In the genomic region with DNA sequence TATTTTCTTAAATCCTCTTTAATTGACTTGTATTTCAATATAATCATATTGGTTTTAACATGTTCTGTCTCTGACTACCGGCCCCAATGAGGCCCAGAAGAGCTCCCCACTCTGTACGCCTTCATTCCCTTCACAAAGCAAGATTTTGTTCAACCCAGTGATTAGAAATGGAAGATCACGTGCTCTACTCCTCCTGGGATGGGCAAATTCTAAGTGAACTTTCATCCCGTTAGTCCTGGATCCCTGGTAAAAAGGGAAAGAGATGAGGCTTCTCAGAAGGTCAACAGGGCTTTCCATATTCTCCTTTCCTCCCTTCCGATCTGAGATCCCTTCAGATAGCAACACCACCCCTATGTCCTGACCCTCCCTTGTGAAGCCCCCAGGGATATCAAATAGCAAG, we compare ENCODE assay signal across 9 mouse cellular contexts. TPM values are rescaled to one million over a fixed set of nuclear protein-coding genes. Genes with fewer than 3 reads are reported as not detected.
DNase-seq lines count a peak whose midpoint lies in the region; ATAC-seq and TF ChIP-seq lines count a peak whose summit lies in the region.
"Had no signal": no experiment of that assay in that cellular context is flagged by ENCODE, and none has a peak within 500 bp of the region (broad histone marks: within the 10 kb centered on the region; RNA-seq: fewer than 3 reads in every experiment).

No protein-coding gene starts in this region.

- no peak for ATAC-seq in hindbrain, embryonic 11.5 days (ENCODE audit: low FRiP score)
- no peak for ATAC-seq in midbrain, embryonic 11.5 days (ENCODE audit: low FRiP score)

- H3K4me2 ChIP-seq in hindbrain, embryonic 11.5 days (replicated peaks; ENCODE audit: low read depth, low read length), result no peak overlapping the region
- H3K4me2 ChIP-seq in midbrain, embryonic 11.5 days, result no peak overlapping the region
- H3K4me2 ChIP-seq: midbrain, embryonic 12.5 days had no signal

- H3K27me3 ChIP-seq in hindbrain, embryonic 11.5 days (ENCODE audit: control insufficient read depth, insufficient read depth, low read length), result no peaks in the 10 kb centered on the region
- no peaks in the 10 kb centered on the region for H3K27me3 ChIP-seq in midbrain, embryonic 11.5 days (ENCODE audit: control insufficient read depth, insufficient read depth, low read length)

- H3K36me3 ChIP-seq in hindbrain, embryonic 11.5 days (ENCODE audit: control insufficient read depth, insufficient read depth, low read length), result no peaks in the 10 kb centered on the region
- no peaks in the 10 kb centered on the region for H3K36me3 ChIP-seq in midbrain, embryonic 11.5 days (ENCODE audit: control insufficient read depth, insufficient read depth, low read length)
- H3K36me3 ChIP-seq: midbrain, embryonic 12.5 days had no signal

- TF ChIP-seq CTCF in bone marrow macrophage, adult 2 months (IDR thresholded peaks at IDR 0.05; ENCODE audit: low read depth, low read length), result no peak

- peak overlapping the region; percentile 56 for H3K4me3 ChIP-seq in bone marrow macrophage, adult 2 months (ENCODE audit: insufficient read depth, low read length)
- no peak overlapping the region for H3K4me3 ChIP-seq in hindbrain, embryonic 11.5 days (ENCODE audit: low read depth, low read length)
- no peak overlapping the region for H3K4me3 ChIP-seq in midbrain, embryonic 11.5 days (ENCODE audit: low read depth, low read length)
- H3K4me3 ChIP-seq: midbrain, embryonic 12.5 days had no signal

- no peak overlapping the region for H3K27ac ChIP-seq in bone marrow macrophage, adult 2 months (ENCODE audit: insufficient read depth, low read depth, low read length)
- H3K27ac ChIP-seq in hindbrain, embryonic 11.5 days (ENCODE audit: low read depth, low read length), result 0 out of 2 replicates have a peak overlapping the region, but pooled peaks have one; percentile 20
- H3K27ac ChIP-seq in midbrain, embryonic 11.5 days (ENCODE audit: low read depth, low read length), result peak overlapping the region; percentile 6; the same call in 1 of the 2 replicates
- H3K27ac ChIP-seq: midbrain, embryonic 12.5 days had no signal

- H3K4me1 ChIP-seq in bone marrow macrophage, adult 2 months (ENCODE audit: control insufficient read depth, insufficient read depth, low read length), result peaks cover 19% of the 10 kb centered on the region
- 0 out of 2 replicates have a peak, but pooled peaks cover 3% of the 10 kb centered on the region for H3K4me1 ChIP-seq in hindbrain, embryonic 11.5 days (replicated peaks; ENCODE audit: control insufficient read depth, insufficient read depth, low read length)
- peaks cover 19% of the 10 kb centered on the region for H3K4me1 ChIP-seq in midbrain, embryonic 11.5 days (ENCODE audit: control insufficient read depth, insufficient read depth, low read length)

- H3K9ac ChIP-seq in hindbrain, embryonic 11.5 days (ENCODE audit: low read depth, low read length), result 0 out of 2 replicates have a peak overlapping the region, but pooled peaks have one; percentile 2
- H3K9ac ChIP-seq in midbrain, embryonic 11.5 days (ENCODE audit: low read length), result no peak overlapping the region
- H3K9ac ChIP-seq: midbrain, embryonic 12.5 days had no signal

- no peaks in the 10 kb centered on the region for H3K9me3 ChIP-seq in hindbrain, embryonic 11.5 days (ENCODE audit: control insufficient read depth, low read length)
- H3K9me3 ChIP-seq in midbrain, embryonic 11.5 days (ENCODE audit: control insufficient read depth, low read length), result no peaks in the 10 kb centered on the region
- H3K9me3 ChIP-seq: midbrain, embryonic 12.5 days had no signal

- peak; percentile 28 for DNase-seq in kidney, adult 18-20 months
- DNase-seq in kidney, postnatal 10 days, result no peak
- DNase-seq in hindbrain, embryonic 11.5 days (ENCODE audit: low spot score), result no peak
- DNase-seq in midbrain, embryonic 11.5 days (ENCODE audit: low spot score, missing footprints), result no peak
- DNase-seq in spleen, postnatal 4 days (ENCODE audit: low spot score in 2 of 2), result no peak
- no peak for DNase-seq in cerebellum, adult 9-10 months
- no peak for DNase-seq in cerebellum, adult 11-12 months

- no peak for TF ChIP-seq POLR2A in bone marrow macrophage, adult 2 months (IDR thresholded peaks at IDR 0.05; ENCODE audit: borderline replicate concordance, low read depth, low read length)

- WGBS in hindbrain, embryonic 11.5 days, result 15% methylated on average over 5 of the region's 5 CpGs
- WGBS in midbrain, embryonic 11.5 days, result 14% methylated on average over 5 of the region's 5 CpGs

RNA-seq across cellular contexts. Expression of gene Ezh1, which starts 4.3 kb away (rescaled TPM):
- 48.6 and 52.5 TPM in 2 replicates for polyA plus RNA-seq in bone marrow macrophage, adult 2 months (2012; ENCODE audit: insufficient read depth, insufficient read length, missing spikeins)
- polyA plus RNA-seq in hindbrain, embryonic 11.5 days (2014; fragmentation: Nextera tagmentation; extraction: Ambion mirVana), result 11.1 and 11.5 TPM in 2 replicates
- 10.4 and 10.6 TPM in 2 replicates for polyA plus RNA-seq in midbrain, embryonic 11.5 days (2014; fragmentation: Nextera tagmentation; extraction: Ambion mirVana)

RNA-seq across cellular contexts. Expression of gene Ramp2, which starts 15.3 kb away (rescaled TPM):
- not detected in 2 replicates for polyA plus RNA-seq in bone marrow macrophage, adult 2 months (2012; ENCODE audit: insufficient read depth, insufficient read length, missing spikeins)
- 63.0 and 71.9 TPM in 2 replicates for polyA plus RNA-seq in hindbrain, embryonic 11.5 days (2014; fragmentation: Nextera tagmentation; extraction: Ambion mirVana)
- 65.6 and 73.4 TPM in 2 replicates for polyA plus RNA-seq in midbrain, embryonic 11.5 days (2014; fragmentation: Nextera tagmentation; extraction: Ambion mirVana)

RNA-seq across cellular contexts. Expression of gene Vps25, which starts 23.0 kb away (rescaled TPM):
- 111 and 114 TPM in 2 replicates for polyA plus RNA-seq in bone marrow macrophage, adult 2 months (2012; ENCODE audit: insufficient read depth, insufficient read length, missing spikeins)
- 117 and 119 TPM in 2 replicates for polyA plus RNA-seq in hindbrain, embryonic 11.5 days (2014; fragmentation: Nextera tagmentation; extraction: Ambion mirVana)
- 122 and 130 TPM in 2 replicates for polyA plus RNA-seq in midbrain, embryonic 11.5 days (2014; fragmentation: Nextera tagmentation; extraction: Ambion mirVana)

RNA-seq across cellular contexts. Expression of gene Wnk4, which starts 29.8 kb away (rescaled TPM):
- not detected in 2 replicates for polyA plus RNA-seq in bone marrow macrophage, adult 2 months (2012; ENCODE audit: insufficient read depth, insufficient read length, missing spikeins)
- 5.2 and 6.0 TPM in 2 replicates for polyA plus RNA-seq in hindbrain, embryonic 11.5 days (2014; fragmentation: Nextera tagmentation; extraction: Ambion mirVana)
- 4.8 and 5.2 TPM in 2 replicates for polyA plus RNA-seq in midbrain, embryonic 11.5 days (2014; fragmentation: Nextera tagmentation; extraction: Ambion mirVana)

RNA-seq across cellular contexts. Expression of gene Cntd1, which starts 48.3 kb away (rescaled TPM):
- 1.0 and 1.6 TPM in 2 replicates for polyA plus RNA-seq in bone marrow macrophage, adult 2 months (2012; ENCODE audit: insufficient read depth, insufficient read length, missing spikeins)
- 1.3 and 1.7 TPM in 2 replicates for polyA plus RNA-seq in hindbrain, embryonic 11.5 days (2014; fragmentation: Nextera tagmentation; extraction: Ambion mirVana)
- 1.4 and 1.7 TPM in 2 replicates for polyA plus RNA-seq in midbrain, embryonic 11.5 days (2014; fragmentation: Nextera tagmentation; extraction: Ambion mirVana)

Comparison
In these comparisons a context has a peak if more than half of its experiments do, and no peak if none do; other contexts are left out.
1. RNA of gene Ramp2, which starts 15.3 kb away (polyA plus RNA-seq): 65.6 to 73.4 TPM in midbrain, embryonic 11.5 days and 63.0 to 71.9 TPM in hindbrain, embryonic 11.5 days; not detected in bone marrow macrophage, adult 2 months; every median in the first group is over 10 times any median in the second.